Mouse (Mus musculus): Measurements from ENCODE around the gene Rara.

- TF ChIP-seq CTCF (IDR thresholded peaks at IDR 0.05; ENCODE audit: borderline replicate concordance, control insufficient read depth, extremely low read depth, insufficient read depth, low read length, poor library complexity) (no peak), POLR2A (IDR thresholded peaks at IDR 0.05; ENCODE audit: control insufficient read depth, extremely low read depth, insufficient read depth, low read length, poor library complexity) (no peak)
These were observed 37.6 kb upstream of the Rara start for GRCm38 (mm10) chr11:98889977-98890376.
